Mouse (Mus musculus) midbrain, embryonic 16.5 days (tissue): Measurements from ENCODE around the gene Galr3. TPM values are rescaled to one million over a fixed set of nuclear protein-coding genes. Genes with fewer than 3 reads are reported as not detected.
A peak's percentile ranks its signal among the peaks of the same experiment; 100 is the strongest.
"Not testable (repeated sequence)": the region's sequence is repeated elsewhere in the genome, so short reads cannot be mapped to it uniquely, and the experiment has no call there.

Experiments
- ATAC-seq: fragments of 200-750 bp; cut with Nextera tagmentation; 2 replicates; pipeline ENCODE4 v1.8.0; 2017; ENCODE audit warnings: moderate TSS enrichment
- H3K27ac ChIP-seq: fragments of 300-500 bp; sonication (generic); 2 replicates; pipeline ENCODE4 v1.5.1; 2014; ENCODE audit warnings: mild to moderate bottlenecking, low read length, mixed read lengths
- H3K27me3 ChIP-seq: fragments of 300-500 bp; sonication (generic); 2 replicates; pipeline ENCODE4 v1.6.1; 2014; ENCODE audit warnings: low read depth, low read length, mixed read lengths; ENCODE audit not compliant: control insufficient read depth, insufficient read depth
- H3K36me3 ChIP-seq: fragments of 300-500 bp; sonication (generic); 2 replicates; pipeline ENCODE4 v1.6.1; 2014; ENCODE audit warnings: mild to moderate bottlenecking, low read length, moderate library complexity, mixed read lengths; ENCODE audit not compliant: control insufficient read depth, insufficient read depth
- H3K4me1 ChIP-seq: fragments of 300-500 bp; sonication (generic); 2 replicates; pipeline ENCODE4 v1.6.1; 2014; ENCODE audit warnings: mild to moderate bottlenecking, low read length, mixed read lengths; ENCODE audit not compliant: control insufficient read depth, insufficient read depth
- H3K4me2 ChIP-seq: fragments of 300-500 bp; sonication (generic); 2 replicates; pipeline ENCODE4 v1.6.1; 2014; ENCODE audit warnings: mild to moderate bottlenecking, low read length, mixed read lengths
- H3K4me3 ChIP-seq: fragments of 300-500 bp; sonication (generic); 2 replicates; pipeline ENCODE4 v1.5.1; 2014; ENCODE audit warnings: low read depth, mild to moderate bottlenecking, low read length, moderate library complexity, mixed read lengths
- H3K9ac ChIP-seq: fragments of 300-500 bp; sonication (generic); 2 replicates; pipeline ENCODE4 v1.6.1; 2014; ENCODE audit warnings: low read depth, low read length, mixed read lengths
- H3K9me3 ChIP-seq: fragments of 300-500 bp; sonication (generic); replicated peaks from 2 replicates; pipeline ENCODE4 v1.6.1; 2014; ENCODE audit warnings: mild to moderate bottlenecking, low read length, mixed read lengths; ENCODE audit not compliant: control insufficient read depth, poor library complexity, severe bottlenecking
- WGBS: fragments of 180-500 bp; shearing (Covaris S2); extraction: QIAGEN DNeasy Blood & Tissue Kit; methylation state at CpG from one replicate; pipeline ENCODE4 v1.1.7; 2014; 5-methylcytosine and 5-hydroxymethylcytosine counted together
- polyA plus RNA-seq: library from polyadenylated mRNA; unstranded; fragments of >200 nt; fragmentation: Nextera tagmentation; extraction: Ambion mirVana; gene quantifications from 2 replicates; pipeline ENCODE4 v1.2.1, GENCODE M21; 2015

Galr3 gene
- polyA plus RNA-seq, 1 experiment from 2014 or later, result not detected

DNA sequence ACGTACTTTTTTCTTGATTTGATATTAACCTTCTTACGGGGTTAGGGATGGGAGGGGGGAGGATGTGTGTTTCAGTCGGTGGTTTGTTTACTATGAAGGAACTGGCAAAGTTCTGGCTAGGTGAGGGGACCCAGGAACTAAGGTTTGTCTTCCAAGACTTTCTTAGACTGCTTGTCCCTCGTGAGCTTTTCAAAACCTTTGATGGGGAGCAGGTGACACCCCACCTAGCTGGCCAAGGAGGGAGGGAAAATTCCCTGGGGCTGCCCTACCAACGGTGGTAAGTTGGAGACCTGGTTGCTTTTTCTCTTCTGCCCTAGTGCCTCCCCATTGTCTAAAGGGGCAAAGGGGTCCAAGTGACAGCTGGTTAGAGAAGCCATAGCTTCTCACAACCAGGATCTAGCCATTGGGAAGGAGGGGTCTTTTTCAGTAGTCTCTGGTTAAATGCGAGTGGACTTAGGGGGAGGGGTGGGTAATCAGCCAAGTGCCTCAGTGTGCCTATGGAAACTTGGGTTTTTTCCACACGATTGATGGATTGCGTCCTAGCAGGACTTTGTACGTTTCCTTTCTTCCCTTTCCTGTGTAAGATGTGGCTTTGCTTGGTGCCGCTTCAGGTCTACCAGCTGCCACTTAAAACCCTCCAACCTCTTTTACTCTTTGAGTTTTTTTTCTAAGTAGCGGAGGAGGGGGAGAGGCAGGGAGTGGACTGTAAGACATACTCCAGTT, 12.0 kb upstream of the Galr3 start:
- ATAC-seq, result no peak
- WGBS, result 6% methylated on average over 11 of the region's 11 CpGs
- H3K4me1 ChIP-seq, result peaks cover 38% of the 10 kb centered on the region

GRCm38 (mm10) chr15:79030551-79031435, 10.9 kb upstream of the Galr3 start:
- Histone ChIP-seq H3K9ac (peak overlapping the region; percentile 56), H3K4me3 (peak overlapping the region; percentile 71), H3K4me1 (peaks cover 35% of the 10 kb centered on the region), H3K4me2 (peak overlapping the region; percentile 99), H3K27ac (peak overlapping the region; percentile 33), H3K36me3 (no peaks in the 10 kb centered on the region), H3K27me3 (no peaks in the 10 kb centered on the region), H3K9me3 (no peaks in the 10 kb centered on the region)
- peak; percentile 74 for ATAC-seq
- WGBS, result under 1% methylated on average over 52 of the region's 52 CpGs

More for the DNA sequence above, 12.0 kb upstream of the Galr3 start:
- Histone ChIP-seq H3K4me3 (peak overlapping the region; percentile 71), H3K9ac (peak overlapping the region; percentile 43), H3K27me3 (no peaks in the 10 kb centered on the region), H3K27ac (peak overlapping the region; percentile 26; the same call in 1 of the 2 replicates), H3K36me3 (no peaks in the 10 kb centered on the region), H3K4me2 (peak overlapping the region; percentile 99), H3K9me3 (no peaks in the 10 kb centered on the region)

DNA sequence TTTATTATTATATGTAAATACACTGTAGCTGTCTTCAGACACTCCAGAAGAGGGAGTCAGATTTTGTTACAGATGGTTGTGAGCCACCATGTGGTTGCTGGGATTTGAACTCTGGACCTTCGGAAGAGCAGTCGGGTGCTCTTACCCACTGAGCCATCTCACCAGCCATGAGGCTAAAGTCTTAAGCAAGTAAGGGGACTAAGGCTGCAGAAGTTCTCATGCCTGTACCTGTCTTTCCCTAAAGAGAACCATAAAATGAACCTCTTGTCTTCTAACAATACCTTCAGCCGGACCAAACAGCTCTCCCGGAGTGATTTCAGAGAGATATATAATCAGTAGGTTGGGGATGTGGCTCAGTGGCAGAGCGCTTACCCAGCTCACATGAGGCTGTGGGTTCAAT, 9.8 kb upstream of the Galr3 start:
- WGBS, result 88% methylated on average over 5 of the region's 5 CpGs
- H3K27me3 ChIP-seq, H3K4me2 ChIP-seq, H3K9me3 ChIP-seq, H3K27ac ChIP-seq, ATAC-seq, H3K36me3 ChIP-seq, H3K4me3 ChIP-seq, H3K9ac ChIP-seq: not testable (repeated sequence)
- H3K4me1 ChIP-seq, result peaks cover 33% of the 10 kb centered on the region

DNA sequence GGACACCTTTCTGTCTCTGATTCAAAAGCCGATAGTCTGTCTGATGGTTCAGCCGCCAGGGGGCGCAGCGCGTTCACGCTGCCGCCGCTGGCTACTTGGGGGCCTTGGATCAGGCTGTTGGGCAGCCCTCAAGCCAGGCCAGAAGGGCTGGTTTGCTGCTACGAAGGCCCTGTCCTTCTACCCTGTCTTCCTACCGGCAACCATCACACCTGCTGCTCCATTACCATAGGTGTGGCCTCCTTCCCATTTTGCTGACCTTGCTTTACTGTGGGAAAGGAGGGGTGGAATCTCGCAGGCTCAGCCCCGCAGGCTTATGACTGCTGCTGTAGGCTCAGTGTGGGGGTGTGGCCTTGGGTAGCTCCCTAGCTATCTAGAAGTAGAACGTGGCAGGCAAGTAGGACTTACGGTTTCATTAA, 3.8 kb upstream of the Galr3 start:
- H3K9ac ChIP-seq, result no peak overlapping the region
- no peaks in the 10 kb centered on the region for H3K9me3 ChIP-seq
- no peak overlapping the region for H3K4me3 ChIP-seq
- no peaks in the 10 kb centered on the region for H3K36me3 ChIP-seq
- H3K27me3 ChIP-seq, result peaks cover 23% of the 10 kb centered on the region
- ATAC-seq, result no peak
- WGBS, result 14% methylated on average over 14 of the region's 14 CpGs
- no peak overlapping the region for H3K27ac ChIP-seq
- peaks cover 3% of the 10 kb centered on the region; the same call in 1 of the 2 replicates for H3K4me1 ChIP-seq
- no peak overlapping the region for H3K4me2 ChIP-seq

- ATAC-seq, result no peak
- Histone ChIP-seq H3K27ac (no peak overlapping the region), H3K9ac (no peak overlapping the region), H3K4me2 (no peak overlapping the region), H3K27me3 (peaks cover 23% of the 10 kb centered on the region), H3K4me1 (peaks cover 6% of the 10 kb centered on the region; the same call in 1 of the 2 replicates), H3K4me3 (no peak overlapping the region), H3K9me3 (no peaks in the 10 kb centered on the region), H3K36me3 (no peaks in the 10 kb centered on the region)
- 69% methylated on average over 10 of the region's 10 CpGs for WGBS
Observed at GRCm38 (mm10) chr15:79038331-79038730, 3.4 kb upstream of the Galr3 start.

DNA sequence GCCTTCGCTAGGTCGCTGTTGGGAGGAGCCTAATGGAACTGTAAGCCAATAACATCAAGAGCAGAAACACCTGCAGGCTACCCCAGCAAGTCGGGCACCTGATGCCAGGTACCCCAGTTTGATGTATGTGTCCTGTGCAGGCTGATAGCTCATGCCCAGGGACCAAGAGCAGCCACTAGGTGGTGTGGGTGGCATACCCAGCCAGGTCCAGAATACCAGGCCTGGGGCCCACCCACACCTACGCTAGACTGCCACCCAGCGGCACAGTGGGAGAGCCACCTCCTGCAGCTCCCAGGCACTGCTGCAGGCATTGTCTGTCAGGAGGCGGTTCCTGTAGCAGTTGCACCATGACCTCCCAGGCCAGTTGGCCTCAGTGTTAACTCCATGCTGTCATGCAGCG, 2.8 kb upstream of the Galr3 start:
- H3K9ac ChIP-seq, result no peak overlapping the region
- ATAC-seq, result no peak
- no peak overlapping the region for H3K4me3 ChIP-seq
- 17% methylated on average over 7 of the region's 7 CpGs for WGBS
- H3K27me3 ChIP-seq, result peaks cover 27% of the 10 kb centered on the region
- no peaks in the 10 kb centered on the region for H3K9me3 ChIP-seq
- no peak overlapping the region for H3K27ac ChIP-seq
- H3K4me1 ChIP-seq, result peaks cover 6% of the 10 kb centered on the region; the same call in 1 of the 2 replicates
- H3K4me2 ChIP-seq, result no peak overlapping the region
- H3K36me3 ChIP-seq, result no peaks in the 10 kb centered on the region

DNA sequence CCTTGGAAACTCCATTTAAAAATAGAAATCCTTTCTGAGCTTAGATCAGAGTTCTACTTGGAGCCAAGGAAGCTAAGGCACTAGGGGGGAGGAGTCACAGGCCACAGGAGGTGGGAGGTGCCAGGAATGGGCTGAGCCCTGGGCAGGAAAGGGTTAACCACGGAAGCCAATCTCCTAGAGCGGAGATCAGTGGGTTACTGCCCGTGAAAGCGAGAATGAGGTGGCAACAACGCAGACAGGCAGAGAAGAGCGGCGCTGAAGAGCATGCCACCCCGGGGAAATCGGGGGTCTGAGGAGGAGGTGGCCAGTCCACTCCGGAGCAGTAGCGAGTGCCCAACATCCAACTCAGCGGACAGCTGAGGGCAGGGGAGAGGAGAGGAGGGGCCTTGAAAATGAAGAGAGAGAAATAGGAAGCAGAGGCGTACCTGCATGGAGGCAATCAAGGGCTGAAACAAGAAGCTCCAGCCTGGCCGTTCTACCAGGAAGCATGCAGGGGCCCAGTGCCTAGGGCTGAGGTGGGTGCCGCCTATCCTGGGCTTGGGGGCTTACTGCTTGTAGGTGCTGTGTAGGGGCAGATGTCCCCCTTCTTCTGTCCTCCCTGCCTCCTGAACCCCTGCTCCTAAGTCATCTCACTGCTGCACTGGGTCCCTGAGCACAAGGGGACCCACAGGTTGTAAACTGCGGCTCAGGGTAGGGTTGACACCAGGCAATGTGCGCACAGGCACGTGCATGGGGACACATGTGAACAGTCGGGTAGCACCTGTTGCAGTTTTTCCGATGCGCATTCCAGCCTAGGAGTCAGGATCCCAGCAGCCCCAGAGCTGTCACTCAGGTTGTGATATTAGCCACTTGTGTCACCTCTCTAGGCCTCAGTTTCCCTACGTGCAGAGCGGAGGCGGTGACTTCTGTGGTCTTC, 926 bp upstream of the Galr3 start:
- ATAC-seq, result no peak
- no peaks in the 10 kb centered on the region for H3K9me3 ChIP-seq
- peak overlapping the region; percentile 52 for H3K9ac ChIP-seq
- peaks cover 27% of the 10 kb centered on the region for H3K27me3 ChIP-seq
- H3K27ac ChIP-seq, result no peak overlapping the region
- peak overlapping the region; percentile 51 for H3K4me2 ChIP-seq
- no peaks in the 10 kb centered on the region for H3K36me3 ChIP-seq
- peaks cover 6% of the 10 kb centered on the region; the same call in 1 of the 2 replicates for H3K4me1 ChIP-seq
- H3K4me3 ChIP-seq, result peak overlapping the region; percentile 27
- 22% methylated on average over 24 of the region's 24 CpGs for WGBS

- under 1% methylated on average over 65 of the region's 105 CpGs for WGBS
- Histone ChIP-seq H3K27me3 (peaks cover 30% of the 10 kb centered on the region), H3K36me3 (no peaks in the 10 kb centered on the region), H3K9me3 (no peaks in the 10 kb centered on the region), H3K4me2 (peak overlapping the region; percentile 82), H3K4me3 (peak overlapping the region; percentile 61), H3K27ac (peak overlapping the region; percentile 18; the same call in 1 of the 2 replicates), H3K4me1 (peaks cover 6% of the 10 kb centered on the region; the same call in 1 of the 2 replicates), H3K9ac (peak overlapping the region; percentile 71)
- peak; percentile 73 for ATAC-seq
Observed at GRCm38 (mm10) chr15:79042721-79043491, 1.2 kb downstream of the Galr3 start.
